8 mouse cellular contexts compared by ENCODE assay signal in genomic region chr14:49171867-49172581, GRCm38 (mm10). TPM values are rescaled to one million over a fixed set of nuclear protein-coding genes. Genes with fewer than 3 reads are reported as not detected.
A peak's percentile ranks its signal among the peaks of the same experiment; 100 is the strongest.
DNase-seq lines count a peak whose midpoint lies in the region; ATAC-seq and TF ChIP-seq lines count a peak whose summit lies in the region.

Naa30 (plus strand) TSS chr14:49172226.

- peaks cover 17% of the 10 kb centered on the region for H3K36me3 ChIP-seq in megakaryocyte, embryonic 14.5 days (replicated peaks; ENCODE audit: low read length)

- H3K9me3 ChIP-seq in megakaryocyte, embryonic 14.5 days, result no peaks in the 10 kb centered on the region

- peak within 1 kb of the TSS; percentile 75 for H3K4me3 ChIP-seq in gastrocnemius, adult 2 months
- peak within 1 kb of the TSS; percentile 98 for H3K4me3 ChIP-seq in megakaryocyte, embryonic 14.5 days (replicated peaks)

- ATAC-seq in common myeloid progenitor, adult 5-6 weeks (replicated peaks; ENCODE audit: low read depth, poor library complexity, severe bottlenecking), result peak; percentile 97

- intact Hi-C loops in gastrocnemius, adult 2 months (cut with DNase I), result loop anchor here (5.0 kb wide), 2 partner anchors 105 to 725 kb away; partner anchors contain the start of genes Ap5m1, Exoc5 and Tmem260

- DNase-seq in ZHBTc4 (ENCODE audit: low read depth, low spot score), result peak; percentile 99
- peak; percentile 98 for DNase-seq in gastrocnemius, adult 2 months
- peak; percentile 41 for DNase-seq in hindlimb bud, embryonic 11.5 days (ENCODE audit: extremely low spot score, low read depth, low spot score)
- peak; percentile 88 to 95 for DNase-seq in left cerebral cortex, adult 8-10 months (ENCODE audit: low spot score in 2 of 2)
- DNase-seq in right cerebral cortex, postnatal 10 days (ENCODE audit: low spot score in 2 of 2), result peak; percentile 96
- peak; percentile 92 for DNase-seq in urinary bladder, postnatal 25 days (ENCODE audit: low spot score)

- H3K27me3 ChIP-seq in megakaryocyte, embryonic 14.5 days (replicated peaks), result no peaks in the 10 kb centered on the region

- H3K4me1 ChIP-seq in megakaryocyte, embryonic 14.5 days, result peaks cover 34% of the 10 kb centered on the region

- TF ChIP-seq CTCF in gastrocnemius, adult 2 months (IDR thresholded peaks at IDR 0.05), result no peak

- peak within 1 kb of the TSS; percentile 84 for H3K27ac ChIP-seq in gastrocnemius, adult 2 months

RNA-seq across cellular contexts. Expression of gene Naa30, which starts in this region (rescaled TPM):
- 43.6 and 53.3 TPM in 2 replicates for total RNA-seq in common myeloid progenitor, adult 5-6 weeks (2017)
- total RNA-seq in gastrocnemius, adult 2 months (2021), result 10 to 100 TPM; 17.3 to 23.6 TPM
- total RNA-seq in left cerebral cortex, adult 8-10 months (2022), result 10 to 100 TPM; 31.6 to 33.8 (median 33.5) TPM
- polyA plus RNA-seq in megakaryocyte, embryonic 14.5 days (2012; ENCODE audit: insufficient read depth, low replicate concordance), result 2.4 and 3.1 TPM in 2 replicates

Comparison
In these comparisons a context has a peak if more than half of its experiments do, and no peak if none do; other contexts are left out.
1. Peak in every context shown above with its lines: DNase-seq, ATAC-seq, H3K4me3 ChIP-seq and H3K27ac ChIP-seq.
2. DNase-seq: peak in every context shown above with its lines; median percentile 99 in ZHBTc4; 98 in gastrocnemius, adult 2 months; 96 in right cerebral cortex, postnatal 10 days; 92 in urinary bladder, postnatal 25 days; 92 in left cerebral cortex, adult 8-10 months; 41 in hindlimb bud, embryonic 11.5 days.